Mouse (Mus musculus) cerebellum, adult 2 months (tissue): ENCODE results near the gene Foxf1.

Experiments used
- CTCF ChIP-seq: fragments of 200-500 bp; IDR thresholded peaks from 2 replicates; pipeline ENCODE4 v1.5.1; 2011; ENCODE audit warnings: low read depth, mild to moderate bottlenecking, control low read depth, low read length, moderate library complexity, borderline replicate concordance; ENCODE audit not compliant: insufficient read depth
- POLR2A ChIP-seq: fragments of 200-500 bp; IDR thresholded peaks from 2 replicates; pipeline ENCODE4 v1.6.1; 2011; ENCODE audit warnings: low read length, control low read depth, borderline replicate concordance; ENCODE audit not compliant: insufficient read depth

- no peak for TF ChIP-seq CTCF
- TF ChIP-seq POLR2A: no peak
Observed at GRCm38 (mm10) chr8:121071454-121071853, 12.7 kb upstream of the Foxf1 start.
